Mouse (Mus musculus): ENCODE data around the gene Majin.

Gene Majin

DNA sequence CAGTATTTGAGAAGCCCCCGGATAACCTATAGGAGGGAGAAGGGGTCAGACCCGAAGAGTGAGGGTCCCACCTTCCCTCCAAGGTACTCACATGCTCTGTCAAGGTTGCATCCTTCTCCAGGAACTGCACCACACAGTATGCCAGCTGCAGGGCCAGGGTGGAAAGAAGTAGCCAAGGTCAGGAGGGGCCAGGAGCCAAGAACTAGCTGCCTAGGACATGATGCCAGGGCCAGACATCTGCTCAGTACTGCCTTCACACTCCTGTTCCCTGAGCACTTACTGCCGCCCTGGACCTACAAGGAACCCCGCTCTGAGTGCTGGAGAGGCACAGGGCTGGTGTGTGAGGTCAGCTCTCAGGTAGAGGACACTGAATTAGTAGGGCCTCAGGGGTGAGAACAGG lies 46.2 kb downstream of the Majin start:
- no peak for DNase-seq (ENCODE audit: low spot score)

DNA sequence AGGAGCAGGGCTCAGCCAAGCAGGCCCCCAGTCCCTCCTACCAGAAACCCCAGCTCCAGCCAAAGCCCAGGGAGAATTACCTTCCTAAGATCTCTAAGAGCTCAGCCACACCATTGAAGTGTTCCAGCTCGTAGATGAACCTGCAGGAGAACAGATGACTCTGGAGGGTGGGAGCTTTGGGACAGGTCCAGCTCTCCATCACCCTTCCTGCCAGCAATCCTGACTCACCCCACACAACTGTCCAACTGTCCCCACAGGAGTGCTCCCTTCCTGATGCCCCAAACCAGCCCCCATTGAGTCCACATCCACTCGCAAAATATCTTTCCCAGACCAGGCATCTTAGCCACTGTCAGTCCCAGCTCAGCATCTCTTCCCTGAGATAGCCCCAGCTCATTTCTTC lies 46.8 kb downstream of the Majin start:
- DNase-seq (ENCODE audit: low spot score) = no peak

DNA sequence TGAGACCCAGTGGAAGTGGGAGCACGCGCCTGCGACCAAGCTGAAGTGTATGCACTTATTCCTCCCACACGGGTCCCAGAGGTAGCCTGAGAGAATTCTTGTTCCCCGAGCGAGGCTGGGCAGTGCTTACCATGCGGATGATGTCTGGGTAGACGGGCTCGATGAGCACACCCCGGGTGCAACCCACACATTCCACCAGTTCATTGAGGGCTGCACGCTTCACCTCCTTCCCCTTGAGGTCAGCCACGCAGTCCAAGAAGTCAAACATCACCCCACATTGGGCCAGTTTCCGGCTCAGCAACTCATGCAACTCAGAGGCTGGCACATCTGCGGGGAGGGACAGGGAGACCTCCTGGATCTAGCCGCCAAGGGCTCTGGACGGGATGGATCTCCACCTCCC lies 49.5 kb downstream of the Majin start:
- no peak for DNase-seq (ENCODE audit: low spot score)

DNA sequence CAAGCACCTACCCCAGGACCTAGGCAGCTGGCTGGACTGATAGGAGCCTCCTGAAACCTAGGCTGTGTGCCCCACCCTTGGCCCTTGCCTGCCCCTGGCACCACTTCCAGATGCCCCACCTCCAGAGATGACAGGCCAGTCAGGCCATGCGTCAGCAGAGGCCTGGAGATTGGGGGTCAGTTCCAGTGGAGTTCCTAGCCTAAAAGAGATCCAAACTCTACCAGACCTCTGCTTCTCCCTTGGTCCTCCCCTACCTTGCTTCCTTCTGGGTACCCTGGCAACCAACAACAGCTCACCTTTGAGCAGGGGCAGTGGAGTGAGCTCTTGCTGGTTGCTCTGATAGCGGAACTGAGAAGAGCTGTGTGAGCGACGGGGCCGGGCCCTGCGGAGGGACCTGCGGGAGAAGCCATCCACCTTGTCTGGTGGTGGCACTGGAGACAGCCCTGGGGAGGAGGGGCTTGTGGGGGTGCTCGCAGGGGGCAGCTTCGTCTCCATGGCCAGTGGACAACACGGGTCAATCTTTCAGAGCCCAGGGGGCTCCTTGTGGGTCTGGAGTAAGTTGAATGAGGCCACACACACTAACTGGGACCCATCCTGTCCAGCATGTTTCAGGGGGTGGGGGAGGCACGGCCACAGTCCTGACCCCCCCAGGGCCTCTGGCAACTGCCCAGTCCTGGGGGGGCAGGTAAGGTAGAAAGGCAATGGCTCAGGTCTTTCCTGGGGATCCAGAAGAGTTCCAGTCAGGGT lies 50.3 kb downstream of the Majin start:
- peak; percentile 54 for DNase-seq (ENCODE audit: low spot score)

DNA sequence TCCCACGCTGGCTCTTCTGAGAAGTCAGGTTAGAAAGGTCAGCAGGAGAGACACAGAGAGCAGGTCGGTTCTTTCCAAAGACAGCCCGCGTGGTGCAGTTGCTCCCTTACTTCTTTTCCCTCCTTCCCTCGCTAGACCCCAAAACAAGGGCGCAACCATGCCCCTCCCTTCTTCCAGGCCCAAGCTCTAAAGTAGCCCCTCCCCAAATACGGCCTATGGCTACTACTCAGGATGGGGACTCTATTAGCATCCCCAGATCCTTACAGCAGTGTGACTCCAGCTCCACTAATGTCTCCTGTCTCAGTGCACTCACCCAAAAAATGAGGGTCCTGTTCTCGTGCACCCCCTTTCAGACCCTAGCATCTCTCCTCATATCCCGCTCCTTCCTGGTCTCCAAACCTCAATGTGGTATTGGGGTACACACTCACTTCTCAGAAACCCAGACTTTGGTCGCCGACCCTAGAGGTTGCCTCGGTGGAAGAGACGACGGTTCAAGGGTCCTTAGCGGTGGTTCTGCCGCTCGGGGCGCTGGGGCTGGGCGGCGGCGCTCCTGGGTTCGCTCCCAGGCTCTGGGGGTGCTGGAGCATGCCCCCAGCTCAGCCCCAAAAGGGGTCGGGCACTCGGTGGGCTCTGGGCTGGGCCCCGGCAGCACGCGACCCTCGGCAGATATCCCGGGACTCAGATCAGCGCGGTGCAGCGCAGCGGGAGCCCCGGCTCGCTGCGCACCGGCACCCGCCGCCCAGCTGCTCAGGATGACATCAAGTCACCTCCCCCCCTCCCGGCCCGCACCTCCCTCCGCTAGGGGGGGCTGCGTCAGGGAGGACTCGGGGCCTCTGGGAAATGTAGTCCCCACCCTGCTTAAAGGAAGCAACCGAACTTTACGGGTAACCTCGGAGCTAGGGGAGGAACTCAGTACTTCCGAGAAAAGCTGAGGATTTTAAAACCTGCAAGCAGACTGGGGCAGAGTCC lies 51.2 kb downstream of the Majin start, which contains the start of gene Ppp2r5b:
Gene Ppp2r5b (minus strand): TSS at position 789 of the 969 bp plus-strand sequence.
- peak; percentile 96 for DNase-seq (ENCODE audit: low spot score)

DNA sequence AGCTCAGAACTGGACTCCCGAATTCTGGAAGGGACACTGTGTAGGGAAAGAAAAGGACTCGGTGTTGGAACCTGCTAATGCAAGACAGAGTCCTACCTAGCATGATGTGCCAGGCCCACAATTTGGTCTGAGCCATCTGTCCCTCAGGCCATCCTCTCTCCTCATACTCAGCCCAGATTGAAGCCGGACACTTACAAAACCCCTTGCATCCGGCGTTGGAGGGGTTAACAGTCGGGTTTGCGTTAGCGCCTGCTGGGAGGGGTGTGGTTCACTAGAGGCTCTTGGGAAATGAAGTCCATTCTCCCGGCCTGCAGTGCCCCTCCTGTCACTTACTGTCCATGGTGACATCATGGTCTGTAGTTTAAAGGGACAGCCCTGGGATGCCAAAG lies 51.9 kb downstream of the Majin start:
- peak; percentile 94 for DNase-seq (ENCODE audit: low spot score)

DNA sequence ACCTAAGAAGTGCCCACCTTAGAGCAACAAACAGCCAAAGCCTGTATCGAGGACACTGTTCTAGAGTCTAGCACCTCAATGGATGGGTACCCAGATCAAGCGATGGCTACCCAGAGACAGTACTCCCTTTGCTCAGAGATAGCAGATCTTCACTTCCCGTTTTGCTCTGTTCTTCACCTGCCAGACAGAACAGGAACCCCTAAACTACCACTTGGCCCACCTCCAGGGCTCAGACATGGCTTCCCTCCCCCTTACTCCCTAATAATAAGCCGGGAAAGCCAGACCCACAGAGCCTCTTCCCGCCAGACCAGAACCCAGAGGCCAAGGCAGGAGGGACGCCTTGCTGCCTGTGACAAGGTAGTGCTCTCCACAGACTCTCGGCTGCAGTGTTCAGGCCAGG lies 52.7 kb downstream of the Majin start:
- DNase-seq (ENCODE audit: low spot score) = no peak

DNA sequence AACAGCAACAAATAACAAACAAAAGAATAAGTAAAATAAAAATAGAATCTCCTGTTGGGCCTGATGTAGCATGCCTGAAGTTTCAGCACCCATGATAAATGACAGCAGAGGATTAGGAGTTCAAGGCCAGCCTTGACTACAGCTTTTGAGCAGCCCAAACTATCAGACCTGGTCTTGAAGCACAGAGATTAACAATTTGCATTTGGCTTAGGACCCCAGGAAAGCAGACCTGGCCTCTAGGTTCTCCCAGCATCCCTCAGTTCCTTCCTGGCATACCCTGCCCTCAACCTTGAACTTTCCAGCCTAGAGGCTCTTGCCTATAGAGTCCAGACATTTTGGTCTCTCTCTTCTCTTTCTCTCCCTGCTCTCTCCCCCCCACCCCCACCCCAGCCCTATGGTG lies 54.6 kb downstream of the Majin start:
- no peak for DNase-seq (ENCODE audit: low spot score)

DNA sequence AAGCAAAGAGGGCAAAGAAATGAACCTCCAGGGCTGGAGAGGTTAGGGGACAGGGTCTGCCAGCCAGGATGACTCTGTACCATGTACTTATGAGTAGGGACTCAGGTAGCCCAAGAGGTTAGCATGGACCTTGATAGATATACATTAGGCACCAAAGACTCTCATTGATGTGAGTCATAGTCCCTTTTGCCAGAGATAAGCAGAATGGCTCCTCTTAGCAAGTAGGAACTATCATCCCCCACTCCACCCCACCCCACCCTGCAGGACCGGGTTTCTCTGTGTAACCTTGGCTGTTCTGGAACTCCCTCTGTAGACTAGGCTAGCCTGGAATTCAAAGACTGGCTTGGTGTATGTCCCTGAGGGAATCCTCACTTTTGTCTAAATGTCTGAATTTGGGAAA lies 55.9 kb downstream of the Majin start:
- DNase-seq (ENCODE audit: low spot score) = no peak

DNA sequence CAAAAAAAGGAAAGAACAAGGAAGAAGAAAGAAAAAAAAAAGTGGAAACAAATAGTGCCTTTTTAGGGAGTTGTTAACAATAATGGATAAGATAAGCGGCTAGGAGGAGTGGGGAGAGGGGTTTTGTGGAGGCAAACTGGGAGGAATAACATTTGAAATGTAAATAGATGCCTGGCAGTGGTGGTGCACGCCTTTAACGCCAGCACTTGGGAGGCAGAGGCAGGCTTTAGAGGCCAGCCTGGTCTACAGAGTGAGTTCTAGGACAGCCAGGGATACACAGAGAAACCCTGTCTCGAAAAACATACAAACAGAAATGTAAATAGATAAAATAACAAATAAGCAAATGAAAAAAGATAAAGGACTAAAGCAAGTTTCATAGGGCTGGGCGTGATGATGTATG lies 56.5 kb downstream of the Majin start:
- DNase-seq (ENCODE audit: low spot score) = no peak

DNA sequence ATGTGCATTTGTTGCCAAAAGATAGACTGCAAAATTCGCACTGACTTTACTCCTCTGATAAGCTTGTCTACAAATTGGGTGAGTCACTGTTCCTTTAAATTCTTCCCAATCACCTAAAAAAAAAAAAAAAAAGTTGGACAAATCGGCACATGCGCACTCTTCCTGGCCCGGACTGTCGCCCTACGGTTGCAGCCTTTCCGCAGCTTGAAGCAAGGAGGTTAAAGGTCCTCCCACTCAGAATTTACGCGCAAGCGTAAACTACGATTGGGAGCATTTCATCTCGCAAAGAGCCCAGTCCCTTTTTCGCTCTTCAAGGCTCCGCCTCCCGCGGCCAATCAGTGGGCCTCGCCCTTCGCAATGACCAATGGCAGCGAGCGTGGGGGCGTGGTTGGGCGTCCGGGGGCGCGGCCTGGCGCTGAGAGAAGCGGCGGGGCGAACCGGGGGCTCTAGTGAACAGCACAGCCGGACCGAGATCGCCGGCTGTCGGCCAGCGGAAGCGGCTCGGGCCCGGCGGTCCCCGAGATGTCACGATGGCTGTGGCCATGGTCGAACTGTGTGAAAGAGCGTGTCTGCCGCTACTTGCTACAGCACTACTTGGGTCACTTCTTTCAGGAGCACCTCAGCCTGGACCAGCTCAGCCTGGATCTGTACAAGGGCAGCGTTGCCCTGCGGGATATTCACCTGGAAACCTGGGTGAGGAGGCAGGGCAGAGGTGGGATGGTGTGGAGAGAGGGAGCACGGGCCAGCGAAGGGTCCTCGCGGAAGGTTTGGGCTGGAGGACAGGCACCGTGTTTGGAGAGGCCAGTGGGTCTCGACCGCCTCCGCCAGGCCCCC lies 57.3 kb downstream of the Majin start, which contains the start of gene Atg2a:
Gene Atg2a (plus strand): TSS at position 395 of the 834 bp plus-strand sequence.
- peak; percentile 99 for DNase-seq (ENCODE audit: low spot score)

DNA sequence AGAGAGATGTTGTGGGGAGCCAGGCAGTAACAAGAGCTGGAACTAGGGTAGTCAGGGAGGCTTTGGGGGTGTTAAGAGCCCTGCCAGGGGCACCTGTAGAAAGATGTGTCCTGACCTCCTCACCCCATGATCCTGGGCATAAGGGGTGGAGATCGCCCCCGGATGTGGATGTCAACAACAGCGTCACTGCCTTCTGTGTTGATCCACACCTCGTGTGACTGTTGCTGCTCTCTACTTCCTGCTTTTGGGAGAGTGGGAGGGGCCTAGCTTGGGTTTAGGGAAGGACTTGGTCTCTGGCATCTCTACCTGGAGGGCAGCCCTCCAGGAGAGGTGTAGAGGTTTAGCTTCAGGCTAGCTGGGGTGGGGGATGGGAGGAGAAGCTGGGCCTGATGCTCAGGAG lies 58.1 kb downstream of the Majin start:
- DNase-seq (ENCODE audit: low spot score) = peak; percentile 75

DNA sequence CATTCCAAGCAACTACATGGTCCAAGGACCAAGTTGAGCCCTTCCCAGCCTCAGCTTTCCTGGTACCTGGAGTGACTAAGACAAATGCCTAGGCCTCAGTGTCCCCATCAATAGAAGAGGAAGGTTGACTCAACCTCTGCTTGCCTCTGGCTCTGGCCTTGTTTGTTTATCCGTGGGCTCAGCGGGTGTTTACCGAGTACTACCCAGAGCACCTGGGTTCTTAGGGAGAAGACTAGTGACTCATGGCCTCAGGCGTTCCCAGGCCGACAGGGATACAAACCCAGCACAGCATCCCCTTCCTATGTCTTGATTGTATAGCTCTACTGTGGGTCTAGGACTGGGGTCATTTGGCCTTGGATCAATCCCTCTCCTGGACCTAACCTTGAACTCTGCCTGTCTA lies 59.0 kb downstream of the Majin start:
- DNase-seq (ENCODE audit: low spot score) = no peak

DNA sequence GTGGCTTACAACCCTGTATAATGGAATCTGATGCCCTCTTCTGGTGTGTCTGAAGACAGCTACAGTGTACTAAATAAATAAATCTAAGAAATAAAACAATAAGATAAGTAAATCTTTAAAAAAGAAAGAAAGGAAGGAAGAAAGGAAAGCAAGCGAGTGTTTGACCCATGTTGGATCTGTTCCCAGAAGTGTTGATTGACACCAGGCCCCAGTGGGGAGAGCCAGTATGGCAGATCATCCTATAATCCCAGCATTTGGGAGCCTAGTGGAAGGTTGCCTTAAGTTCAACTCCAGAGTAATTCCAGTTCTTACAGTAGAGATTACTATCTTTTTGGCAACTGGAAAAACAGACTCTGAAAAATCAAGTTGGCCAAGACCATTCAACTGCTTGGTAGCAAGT lies 61.6 kb downstream of the Majin start:
- DNase-seq (ENCODE audit: low spot score) = peak; percentile 48

DNA sequence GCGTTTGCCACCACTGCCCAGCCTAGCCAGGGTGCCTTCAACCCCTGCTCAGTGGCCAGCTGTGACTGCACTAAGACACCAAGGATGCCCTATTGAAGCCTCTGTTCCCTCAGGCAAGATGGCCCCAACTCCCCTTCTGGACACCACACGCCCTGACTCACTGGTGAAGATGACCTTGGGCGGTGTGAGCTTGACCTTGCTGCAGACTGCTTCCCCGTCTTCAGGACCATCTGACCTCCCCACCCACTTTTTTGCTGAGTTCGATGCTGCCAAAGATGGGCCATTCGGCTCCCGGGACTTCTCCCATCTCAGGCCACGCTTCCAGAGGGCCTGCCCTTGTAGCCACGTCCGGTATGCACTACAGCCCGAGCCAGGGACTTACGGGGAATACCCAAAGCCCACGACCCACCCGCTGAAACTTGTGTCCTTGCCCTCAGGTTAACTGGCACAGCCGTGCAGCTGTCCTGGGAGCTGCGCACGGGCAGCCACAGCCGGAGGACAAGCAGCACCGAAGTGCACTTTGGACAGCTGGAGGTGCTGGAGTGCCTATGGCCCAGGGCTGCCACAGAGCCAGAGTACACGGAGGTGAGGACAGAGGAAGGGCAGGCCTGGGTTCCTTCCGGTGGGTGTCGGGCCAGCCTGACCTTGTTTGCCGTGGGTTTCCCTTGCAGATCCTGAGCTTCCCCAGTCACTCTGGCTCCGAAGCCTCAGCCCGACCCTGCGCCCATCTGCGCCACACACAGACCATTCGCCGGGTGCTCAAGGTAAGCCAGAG lies 63.5 kb downstream of the Majin start:
- DNase-seq (ENCODE audit: low spot score) = no peak

DNA sequence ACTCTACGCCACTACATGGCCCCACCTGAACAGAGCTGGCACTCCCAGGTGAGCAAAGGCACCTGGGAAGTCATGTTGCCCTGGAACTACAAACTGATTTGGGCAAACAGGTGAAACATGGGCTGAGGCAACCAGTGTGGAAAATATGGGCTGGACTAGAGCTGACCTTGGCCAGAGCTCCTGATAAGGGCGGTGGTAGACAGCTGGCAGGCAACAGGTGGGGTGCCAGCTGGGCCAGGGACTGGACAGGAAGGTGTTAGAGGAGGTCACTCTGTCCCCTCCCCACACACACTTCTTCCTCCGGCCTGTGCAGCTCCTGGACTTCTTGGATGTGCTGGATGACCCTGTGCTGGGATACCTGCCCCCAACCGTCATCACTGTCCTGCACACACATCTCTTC lies 68.8 kb downstream of the Majin start:
- DNase-seq (ENCODE audit: low spot score) = no peak

DNA sequence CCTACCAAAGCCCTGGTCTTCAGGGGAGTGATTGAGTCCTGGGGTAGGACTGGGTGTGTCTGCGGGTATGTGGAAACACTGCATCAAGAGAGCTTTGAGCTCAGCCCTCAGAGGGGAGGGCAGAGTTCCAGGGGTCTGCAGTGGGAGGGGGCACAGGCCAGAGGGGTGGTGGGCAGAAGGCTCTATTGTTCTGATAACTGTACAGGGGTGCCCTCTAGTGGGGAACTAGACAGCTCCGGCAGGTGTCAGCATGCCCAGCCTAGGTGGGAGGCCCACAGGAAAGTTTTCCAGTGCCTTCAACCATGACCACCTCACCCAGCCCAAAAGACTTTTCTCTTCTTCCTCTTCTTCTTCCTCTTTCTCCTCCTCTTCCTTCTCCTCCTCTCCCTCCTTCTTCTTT lies 76.2 kb downstream of the Majin start:
- DNase-seq (ENCODE audit: low spot score) = no peak

DNA sequence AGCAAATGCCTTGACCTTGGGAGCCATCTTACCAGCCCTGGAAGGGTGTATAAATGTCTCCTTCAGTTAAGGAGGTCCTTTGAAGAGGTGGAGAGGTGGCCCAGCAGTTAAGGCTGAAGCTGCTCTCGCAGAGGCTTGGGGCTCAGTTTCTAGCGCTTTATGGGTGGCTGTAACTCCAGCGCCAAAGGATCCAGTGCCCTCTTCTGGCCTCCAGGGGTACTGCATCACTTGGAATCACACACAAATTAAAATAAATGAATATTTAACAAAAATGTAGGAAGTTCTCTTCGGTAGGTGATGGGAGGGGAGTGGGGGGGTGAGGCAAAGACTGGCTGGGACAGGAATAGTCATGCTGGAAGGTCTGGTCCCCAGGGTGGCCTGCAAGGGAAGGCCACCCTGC lies 76.8 kb downstream of the Majin start:
- no peak for DNase-seq (ENCODE audit: low spot score)

DNA sequence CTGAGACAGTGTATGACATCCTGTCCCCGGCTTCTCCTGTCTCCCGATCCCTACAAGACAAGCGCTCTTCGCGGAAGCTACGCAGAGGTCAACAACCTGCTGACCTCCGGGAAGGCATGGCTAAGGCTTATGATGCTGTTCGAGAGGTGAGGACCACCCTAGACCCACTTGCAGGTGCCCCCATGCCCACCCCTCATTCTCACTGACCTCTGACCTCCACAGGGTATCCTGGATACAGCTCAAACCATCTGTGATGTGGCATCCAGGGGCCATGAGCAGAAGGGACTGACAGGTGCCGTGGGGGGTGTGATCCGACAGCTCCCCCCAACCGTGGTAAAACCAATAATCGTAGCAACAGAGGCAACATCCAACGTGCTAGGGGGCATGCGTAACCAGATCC lies 77.2 kb downstream of the Majin start:
- DNase-seq (ENCODE audit: low spot score) = no peak

DNA sequence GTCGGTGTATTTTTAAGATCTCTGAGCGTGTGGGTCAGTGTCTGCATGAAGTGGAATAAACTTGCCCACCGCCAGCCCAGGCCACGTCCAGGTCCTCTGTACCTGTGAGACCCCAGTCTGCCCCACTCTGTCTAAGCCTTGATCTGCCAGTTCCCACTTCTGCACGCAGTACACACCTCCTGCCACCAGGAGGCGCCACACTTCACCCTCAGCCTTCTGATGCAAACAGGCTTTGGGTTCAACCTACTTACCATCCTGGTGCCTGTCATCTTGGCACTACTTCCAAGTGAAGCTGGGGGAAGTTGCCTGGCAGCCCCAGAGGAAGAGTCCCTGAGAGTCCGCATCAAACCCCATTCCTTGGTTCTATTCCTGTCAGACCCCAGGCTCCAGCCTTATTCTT lies 78.0 kb downstream of the Majin start:
- DNase-seq (ENCODE audit: low spot score) = peak; percentile 72

DNA sequence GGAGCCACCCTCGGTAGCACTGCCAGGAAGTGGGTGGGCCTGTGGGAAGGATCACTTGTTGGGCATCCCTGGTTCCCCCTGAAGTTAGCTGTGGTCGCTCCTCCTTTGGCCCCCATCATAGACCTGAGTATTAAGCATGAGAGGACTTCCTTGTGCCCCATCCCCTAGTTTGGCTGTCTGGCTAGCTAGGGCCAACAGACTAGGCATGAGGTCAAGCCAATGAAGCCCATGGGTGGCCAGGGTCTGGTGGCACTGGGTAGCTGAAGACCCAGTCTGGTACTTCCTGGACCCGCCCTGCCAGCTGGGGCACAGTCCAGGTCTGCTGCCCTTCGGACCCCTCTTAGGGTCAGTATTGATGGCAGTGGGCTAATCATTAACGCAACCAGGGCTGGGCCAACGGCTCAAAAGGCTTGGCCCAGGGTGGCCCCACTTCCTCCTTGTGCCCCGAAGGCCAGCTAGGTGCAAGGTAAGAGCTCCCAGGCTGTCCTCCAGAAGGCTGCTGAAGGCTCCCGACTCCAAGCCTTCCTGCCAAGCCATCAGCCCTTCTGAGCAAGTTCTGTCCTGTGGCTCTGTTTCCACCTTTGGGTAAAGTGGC lies 78.7 kb downstream of the Majin start:
- DNase-seq (ENCODE audit: low spot score) = no peak

Data from MN1 (cell line).